Mouse (Mus musculus) stomach, postnatal 0 days (tissue): Measurements from ENCODE around the gene Abcb1b.
"Not testable (repeated sequence)": the region's sequence is repeated elsewhere in the genome, so short reads cannot be mapped to it uniquely, and the experiment has no call there.

Source experiments
- CTCF ChIP-seq: IDR thresholded peaks from 2 replicates; pipeline ENCODE4 v1.5.1; 2016; ENCODE audit warnings: antibody characterized with exemption, low read depth, mild to moderate bottlenecking, moderate library complexity
- EP300 ChIP-seq: optimal IDR thresholded peaks from 2 replicates; pipeline ENCODE3; 2016; ENCODE audit warnings: antibody characterized with exemption

DNA sequence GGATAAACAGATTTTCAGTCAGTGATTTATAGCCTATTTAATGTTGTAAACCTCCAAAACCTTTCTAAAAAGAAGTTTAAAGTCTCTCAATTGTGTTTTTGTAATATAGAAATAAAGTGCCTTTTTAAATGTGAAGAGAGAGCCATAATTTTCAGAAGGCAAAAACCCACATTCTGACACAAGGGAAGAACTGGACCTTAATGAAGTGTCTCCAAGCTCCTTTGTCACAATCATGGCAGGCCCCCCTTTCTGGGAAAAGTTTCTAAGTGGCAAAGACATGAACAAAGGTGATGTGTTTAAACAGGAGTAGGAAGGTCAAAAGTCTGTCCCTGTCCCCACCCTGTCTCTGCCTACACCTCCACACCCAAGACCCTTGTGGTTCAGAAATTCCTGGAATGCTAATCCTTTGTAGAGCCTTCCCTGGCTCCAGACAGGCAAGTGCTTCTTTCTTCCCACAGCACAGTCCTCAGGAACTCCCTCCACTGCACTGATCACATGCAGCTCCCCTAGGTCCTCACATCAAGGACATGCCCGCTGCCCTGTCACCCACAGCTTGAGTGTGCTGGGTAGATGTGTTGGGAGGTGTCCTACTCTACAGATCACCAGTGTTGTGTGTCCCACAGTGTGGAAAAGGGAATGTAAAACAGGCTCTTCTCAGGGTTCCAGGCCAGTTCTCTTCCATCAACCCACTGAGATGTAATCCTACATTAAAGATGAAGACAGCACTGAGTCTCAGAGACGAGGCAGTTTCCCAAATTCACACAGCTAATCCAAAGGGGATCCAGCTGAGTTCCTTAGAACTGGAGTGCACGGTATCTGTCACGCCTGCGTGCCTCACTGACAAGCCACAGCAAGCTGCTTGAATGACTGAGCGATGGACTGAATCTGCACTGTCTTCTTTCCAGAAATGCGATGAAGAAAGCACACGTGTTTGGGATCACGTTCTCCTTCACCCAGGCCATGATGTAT is 50.9 kb downstream of the Abcb1b start:
- TF ChIP-seq CTCF, EP300: not testable (repeated sequence)
